Mouse (Mus musculus): ENCODE measurements around the gene Map3k1. TPM values are rescaled to one million over a fixed set of nuclear protein-coding genes. Genes with fewer than 3 reads are reported as not detected.

Map3k1 gene
- total RNA-seq, 2 experiments from 2014 or later: 8.8 to 11.1 TPM

GRCm38 (mm10) chr13:111827481-111827880 lies 18.7 kb upstream of the Map3k1 start:
- no peak for TF ChIP-seq CTCF (IDR thresholded peaks at IDR 0.05)
- Histone ChIP-seq H3K27ac (no peak overlapping the region), H3K4me3 (no peak overlapping the region)
- intact Hi-C loops (cut with DNase I): no loop called here
- DNase-seq (ENCODE audit: extremely low spot score in 1 of 2, low spot score in 2 of 2): no peak

GRCm38 (mm10) chr13:111824178-111824577 lies 15.4 kb upstream of the Map3k1 start:
- DNase-seq (ENCODE audit: extremely low spot score in 1 of 2, low spot score in 2 of 2): no peak
- no peak for TF ChIP-seq CTCF (IDR thresholded peaks at IDR 0.05)
- no peak overlapping the region for H3K4me3 ChIP-seq
- H3K27ac ChIP-seq: no peak overlapping the region
- intact Hi-C loops (cut with DNase I): no loop called here

GRCm38 (mm10) chr13:111821727-111822375 lies 13.1 kb upstream of the Map3k1 start:
- TF ChIP-seq CTCF (IDR thresholded peaks at IDR 0.05): no peak
- Histone ChIP-seq H3K4me3 (no peak overlapping the region), H3K27ac (no peak overlapping the region)
- no peak for DNase-seq (ENCODE audit: extremely low spot score in 1 of 2, low spot score in 2 of 2)
- intact Hi-C loops (cut with DNase I): no loop called here

- Histone ChIP-seq H3K4me3 (no peak overlapping the region), H3K27ac (no peak overlapping the region)
- intact Hi-C loops (cut with DNase I): no loop called here
- no peak for DNase-seq (ENCODE audit: extremely low spot score in 1 of 2, low spot score in 2 of 2)
- no peak for TF ChIP-seq CTCF (IDR thresholded peaks at IDR 0.05)
Observed at GRCm38 (mm10) chr13:111819618-111820385, 11.0 kb upstream of the Map3k1 start.

GRCm38 (mm10) chr13:111819106-111819505 lies 10.3 kb upstream of the Map3k1 start:
- Histone ChIP-seq H3K4me3 (no peak overlapping the region), H3K27ac (no peak overlapping the region)
- intact Hi-C loops (cut with DNase I): no loop called here
- no peak for TF ChIP-seq CTCF (IDR thresholded peaks at IDR 0.05)
- no peak for DNase-seq (ENCODE audit: extremely low spot score in 1 of 2, low spot score in 2 of 2)

- Histone ChIP-seq H3K4me3 (no peak overlapping the region), H3K27ac (no peak overlapping the region)
- no peak for DNase-seq (ENCODE audit: extremely low spot score in 1 of 2, low spot score in 2 of 2)
- intact Hi-C loops (cut with DNase I): no loop called here
- TF ChIP-seq CTCF (IDR thresholded peaks at IDR 0.05): no peak
Observed at GRCm38 (mm10) chr13:111818216-111818903, 9.6 kb upstream of the Map3k1 start.

- Histone ChIP-seq H3K27ac (no peak overlapping the region), H3K4me3 (no peak overlapping the region)
- no peak for TF ChIP-seq CTCF (IDR thresholded peaks at IDR 0.05)
- DNase-seq (ENCODE audit: extremely low spot score in 1 of 2, low spot score in 2 of 2): no peak
- intact Hi-C loops (cut with DNase I): no loop called here
Observed at GRCm38 (mm10) chr13:111817773-111818172, 9.0 kb upstream of the Map3k1 start.

- no peak for TF ChIP-seq CTCF (IDR thresholded peaks at IDR 0.05)
- Histone ChIP-seq H3K4me3 (no peak overlapping the region), H3K27ac (no peak overlapping the region)
- DNase-seq (ENCODE audit: extremely low spot score in 1 of 2, low spot score in 2 of 2): no peak
- intact Hi-C loops (cut with DNase I): no loop called here
Observed at GRCm38 (mm10) chr13:111816431-111816830, 7.6 kb upstream of the Map3k1 start.

- Histone ChIP-seq H3K4me3 (no peak overlapping the region), H3K27ac (no peak overlapping the region)
- intact Hi-C loops (cut with DNase I): no loop called here
- TF ChIP-seq CTCF (IDR thresholded peaks at IDR 0.05): no peak
- no peak for DNase-seq (ENCODE audit: extremely low spot score in 1 of 2, low spot score in 2 of 2)
Observed at GRCm38 (mm10) chr13:111815486-111815885, 6.7 kb upstream of the Map3k1 start.

GRCm38 (mm10) chr13:111815017-111815416 lies 6.2 kb upstream of the Map3k1 start:
- TF ChIP-seq CTCF (IDR thresholded peaks at IDR 0.05): no peak; the same call in 1 of the 2 replicates
- no peak overlapping the region for H3K27ac ChIP-seq
- no peak overlapping the region for H3K4me3 ChIP-seq
- intact Hi-C loops (cut with DNase I): no loop called here
- no peak for DNase-seq (ENCODE audit: extremely low spot score in 1 of 2, low spot score in 2 of 2)

GRCm38 (mm10) chr13:111812647-111813046 lies 3.9 kb upstream of the Map3k1 start:
- no peak overlapping the region for H3K4me3 ChIP-seq
- H3K27ac ChIP-seq: no peak overlapping the region
- DNase-seq (ENCODE audit: extremely low spot score in 1 of 2, low spot score in 2 of 2): no peak
- no peak for TF ChIP-seq CTCF (IDR thresholded peaks at IDR 0.05)
- intact Hi-C loops (cut with DNase I): no loop called here

- Histone ChIP-seq H3K4me3 (no peak overlapping the region), H3K27ac (no peak overlapping the region)
- TF ChIP-seq CTCF (IDR thresholded peaks at IDR 0.05): no peak
- no peak for DNase-seq (ENCODE audit: extremely low spot score in 1 of 2, low spot score in 2 of 2)
- intact Hi-C loops (cut with DNase I): no loop called here
Observed at GRCm38 (mm10) chr13:111810998-111811628, 2.3 kb upstream of the Map3k1 start.
